Mouse (Mus musculus): ENCODE results near the gene Csmd2. TPM values are rescaled to one million over a fixed set of nuclear protein-coding genes. Genes with fewer than 3 reads are reported as not detected.
A peak's percentile ranks its signal among the peaks of the same experiment; 100 is the strongest.

Gene Csmd2
- polyA plus RNA-seq, 1 experiment from 2014 or later = 0.16 TPM

GRCm38 (mm10) chr4:128116331-128116730, 128.7 kb downstream of the Csmd2 start:
- Histone ChIP-seq H3K9ac (ENCODE audit: low read length) (no peak overlapping the region), H3K27ac (replicated peaks) (no peak overlapping the region), H3K4me1 (replicated peaks; ENCODE audit: control insufficient read depth, insufficient read depth) (no peaks in the 10 kb centered on the region), H3K9me3 (ENCODE audit: control insufficient read depth, low read length) (no peaks in the 10 kb centered on the region), H3K27me3 (ENCODE audit: control insufficient read depth, insufficient read depth, low read length) (no peaks in the 10 kb centered on the region), H3K36me3 (ENCODE audit: control insufficient read depth, insufficient read depth, low read length) (no peaks in the 10 kb centered on the region), H3K4me3 (ENCODE audit: low read depth, low read length) (no peak overlapping the region), H3K4me2 (replicated peaks; ENCODE audit: low read depth) (no peak overlapping the region)
- DNase-seq (ENCODE audit: low spot score) (no peak), ATAC-seq (ENCODE audit: low FRiP score, low TSS enrichment) (no peak)
- WGBS = 44% methylated on average over 7 of the region's 7 CpGs
- no peak for TF ChIP-seq EP300 (optimal IDR thresholded peaks at IDR 0.05)
- no peak for TF ChIP-seq CTCF (IDR thresholded peaks at IDR 0.05; ENCODE audit: low read depth)

DNA sequence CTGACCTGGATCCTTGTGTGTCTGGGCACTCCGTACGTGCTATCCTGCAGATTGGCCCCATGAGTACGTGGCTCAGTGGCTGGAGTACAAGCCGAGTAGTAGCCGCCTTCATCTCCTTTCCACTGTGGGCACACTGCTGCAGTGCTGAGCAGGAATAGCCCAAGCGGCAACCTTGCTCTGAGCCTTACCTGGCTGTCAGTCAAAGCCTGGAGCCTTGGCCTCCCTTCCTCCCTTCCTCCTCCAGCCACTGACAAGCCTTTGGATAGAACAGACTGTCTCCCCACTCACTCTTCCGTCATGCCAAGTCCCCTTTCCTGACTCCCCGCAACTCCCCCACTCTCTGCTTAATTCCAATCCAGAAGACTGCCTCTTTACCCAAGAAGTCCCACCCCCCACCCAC, 135.6 kb downstream of the Csmd2 start:
- Histone ChIP-seq H3K9ac (ENCODE audit: low read length) (no peak overlapping the region), H3K27me3 (ENCODE audit: control insufficient read depth, insufficient read depth, low read length) (no peaks in the 10 kb centered on the region), H3K36me3 (ENCODE audit: control insufficient read depth, insufficient read depth, low read length) (no peaks in the 10 kb centered on the region), H3K4me1 (replicated peaks; ENCODE audit: control insufficient read depth, insufficient read depth) (no peaks in the 10 kb centered on the region), H3K9me3 (ENCODE audit: control insufficient read depth, low read length) (no peaks in the 10 kb centered on the region), H3K27ac (replicated peaks) (no peak overlapping the region), H3K4me3 (ENCODE audit: low read depth, low read length) (no peak overlapping the region), H3K4me2 (replicated peaks; ENCODE audit: low read depth) (no peak overlapping the region)
- 70% methylated on average over 8 of the region's 8 CpGs for WGBS
- no peak for DNase-seq (ENCODE audit: low spot score)
- no peak for ATAC-seq (ENCODE audit: low FRiP score, low TSS enrichment)
- no peak for TF ChIP-seq CTCF (IDR thresholded peaks at IDR 0.05; ENCODE audit: low read depth)
- no peak for TF ChIP-seq EP300 (optimal IDR thresholded peaks at IDR 0.05)

- Histone ChIP-seq H3K36me3 (ENCODE audit: control insufficient read depth, insufficient read depth, low read length) (no peaks in the 10 kb centered on the region), H3K9me3 (ENCODE audit: control insufficient read depth, low read length) (no peaks in the 10 kb centered on the region), H3K9ac (ENCODE audit: low read length) (no peak overlapping the region), H3K27ac (replicated peaks) (no peak overlapping the region), H3K27me3 (ENCODE audit: control insufficient read depth, insufficient read depth, low read length) (no peaks in the 10 kb centered on the region), H3K4me2 (replicated peaks; ENCODE audit: low read depth) (no peak overlapping the region), H3K4me3 (ENCODE audit: low read depth, low read length) (no peak overlapping the region), H3K4me1 (replicated peaks; ENCODE audit: control insufficient read depth, insufficient read depth) (no peaks in the 10 kb centered on the region)
- DNase-seq (ENCODE audit: low spot score) (no peak), ATAC-seq (ENCODE audit: low FRiP score, low TSS enrichment) (no peak)
- 81% methylated on average over 4 of the region's 4 CpGs for WGBS
- no peak for TF ChIP-seq EP300 (optimal IDR thresholded peaks at IDR 0.05)
Measured at GRCm38 (mm10) chr4:128124738-128125137, 137.1 kb downstream of the Csmd2 start.

DNA sequence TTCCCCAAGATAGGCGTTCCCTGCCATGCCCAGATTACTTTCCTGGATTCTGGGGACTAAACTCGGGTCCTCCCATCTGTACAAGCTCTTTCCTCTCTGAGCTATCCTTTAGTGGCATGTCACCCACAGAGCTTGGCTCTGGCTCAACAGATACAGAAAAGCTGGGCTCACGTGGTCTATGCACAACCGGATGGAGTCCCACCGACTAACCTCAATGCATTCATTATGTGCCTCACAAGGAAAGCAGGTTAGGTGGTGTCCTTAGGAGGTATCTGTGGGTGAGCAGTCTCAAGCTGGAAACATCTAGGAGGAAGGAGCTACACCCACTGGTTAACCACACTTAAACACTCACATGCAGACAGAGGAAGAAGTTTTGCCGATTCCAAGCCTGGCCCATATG, 140.9 kb downstream of the Csmd2 start:
- Histone ChIP-seq H3K4me2 (replicated peaks; ENCODE audit: low read depth) (no peak overlapping the region), H3K27me3 (ENCODE audit: control insufficient read depth, insufficient read depth, low read length) (no peaks in the 10 kb centered on the region), H3K36me3 (ENCODE audit: control insufficient read depth, insufficient read depth, low read length) (no peaks in the 10 kb centered on the region), H3K9me3 (ENCODE audit: control insufficient read depth, low read length) (no peaks in the 10 kb centered on the region), H3K27ac (replicated peaks) (no peak overlapping the region), H3K4me3 (ENCODE audit: low read depth, low read length) (no peak overlapping the region), H3K4me1 (replicated peaks; ENCODE audit: control insufficient read depth, insufficient read depth) (no peaks in the 10 kb centered on the region), H3K9ac (ENCODE audit: low read length) (no peak overlapping the region)
- no peak for DNase-seq (ENCODE audit: low spot score)
- WGBS = 80% methylated on average over 6 of the region's 6 CpGs
- TF ChIP-seq EP300 (optimal IDR thresholded peaks at IDR 0.05) (no peak), CTCF (IDR thresholded peaks at IDR 0.05; ENCODE audit: low read depth) (no peak)
- no peak for ATAC-seq (ENCODE audit: low FRiP score, low TSS enrichment)

GRCm38 (mm10) chr4:128130611-128131142, 143.0 kb downstream of the Csmd2 start:
- no peak overlapping the region for H3K4me3 ChIP-seq (ENCODE audit: low read depth, low read length)
- no peak for ATAC-seq (ENCODE audit: low FRiP score, low TSS enrichment)
- H3K9me3 ChIP-seq (ENCODE audit: control insufficient read depth, low read length) = no peaks in the 10 kb centered on the region
- no peak for DNase-seq (ENCODE audit: low spot score)
- H3K36me3 ChIP-seq (ENCODE audit: control insufficient read depth, insufficient read depth, low read length) = no peaks in the 10 kb centered on the region
- 76% methylated on average over 4 of the region's 4 CpGs for WGBS
- H3K4me2 ChIP-seq (replicated peaks; ENCODE audit: low read depth) = no peak overlapping the region
- no peaks in the 10 kb centered on the region for H3K27me3 ChIP-seq (ENCODE audit: control insufficient read depth, insufficient read depth, low read length)
- H3K9ac ChIP-seq (ENCODE audit: low read length) = no peak overlapping the region
- no peak overlapping the region for H3K27ac ChIP-seq (replicated peaks)
- H3K4me1 ChIP-seq (replicated peaks; ENCODE audit: control insufficient read depth, insufficient read depth) = no peaks in the 10 kb centered on the region
- no peak for TF ChIP-seq EP300 (optimal IDR thresholded peaks at IDR 0.05)
- TF ChIP-seq CTCF (IDR thresholded peaks at IDR 0.05; ENCODE audit: low read depth) = peak; percentile 14; the same call in 1 of the 2 replicates

- WGBS = 84% methylated on average over 4 of the region's 4 CpGs
Measured at GRCm38 (mm10) chr4:128131666-128132065, 144.0 kb downstream of the Csmd2 start.

More at GRCm38 (mm10) chr4:128131666-128132065, 144.0 kb downstream of the Csmd2 start:
- Histone ChIP-seq H3K27me3 (ENCODE audit: control insufficient read depth, insufficient read depth, low read length) (no peaks in the 10 kb centered on the region), H3K4me3 (ENCODE audit: low read depth, low read length) (no peak overlapping the region), H3K4me2 (replicated peaks; ENCODE audit: low read depth) (no peak overlapping the region), H3K36me3 (ENCODE audit: control insufficient read depth, insufficient read depth, low read length) (no peaks in the 10 kb centered on the region), H3K4me1 (replicated peaks; ENCODE audit: control insufficient read depth, insufficient read depth) (no peaks in the 10 kb centered on the region), H3K27ac (replicated peaks) (no peak overlapping the region), H3K9ac (ENCODE audit: low read length) (no peak overlapping the region), H3K9me3 (ENCODE audit: control insufficient read depth, low read length) (no peaks in the 10 kb centered on the region)
- TF ChIP-seq CTCF (IDR thresholded peaks at IDR 0.05; ENCODE audit: low read depth) = no peak
- TF ChIP-seq EP300 (optimal IDR thresholded peaks at IDR 0.05) = no peak
- DNase-seq (ENCODE audit: low spot score) (no peak), ATAC-seq (ENCODE audit: low FRiP score, low TSS enrichment) (no peak)
